Mouse (Mus musculus): Measurements from ENCODE around the gene Il3.

The Il3 gene

DNA sequence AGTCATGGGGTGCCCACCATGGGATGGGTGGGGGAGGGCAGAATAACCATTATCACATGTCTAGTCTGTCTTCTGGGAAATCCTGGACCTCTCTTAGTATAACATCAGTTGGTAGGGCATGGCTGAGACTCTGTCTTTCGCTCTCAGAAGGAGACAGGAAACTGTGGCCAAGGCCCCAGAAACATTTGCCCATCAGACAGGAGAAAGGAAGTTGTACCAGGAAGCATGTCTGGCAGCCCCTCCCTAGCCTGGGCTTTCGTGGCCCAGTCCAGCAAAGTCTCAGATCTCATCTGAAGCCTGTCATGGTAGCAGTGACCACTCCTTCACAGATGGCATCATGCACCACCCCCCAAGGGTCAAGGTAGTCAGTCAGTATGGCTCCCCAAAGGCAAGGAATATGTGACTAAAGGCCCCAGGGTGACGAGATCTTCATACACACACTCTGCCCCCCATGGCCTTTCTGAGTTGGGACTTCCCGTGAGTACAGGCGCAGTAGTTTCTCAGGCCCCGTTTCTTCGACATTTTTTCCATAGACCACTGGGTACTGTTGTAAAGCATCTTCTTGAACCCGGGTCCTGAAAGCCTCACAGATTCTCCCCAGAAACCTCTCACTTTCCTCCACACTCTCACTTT lies 20.9 kb upstream of the Il3 start:
- DNase-seq (ENCODE audit: low spot score in 2 of 2) = no peak

DNA sequence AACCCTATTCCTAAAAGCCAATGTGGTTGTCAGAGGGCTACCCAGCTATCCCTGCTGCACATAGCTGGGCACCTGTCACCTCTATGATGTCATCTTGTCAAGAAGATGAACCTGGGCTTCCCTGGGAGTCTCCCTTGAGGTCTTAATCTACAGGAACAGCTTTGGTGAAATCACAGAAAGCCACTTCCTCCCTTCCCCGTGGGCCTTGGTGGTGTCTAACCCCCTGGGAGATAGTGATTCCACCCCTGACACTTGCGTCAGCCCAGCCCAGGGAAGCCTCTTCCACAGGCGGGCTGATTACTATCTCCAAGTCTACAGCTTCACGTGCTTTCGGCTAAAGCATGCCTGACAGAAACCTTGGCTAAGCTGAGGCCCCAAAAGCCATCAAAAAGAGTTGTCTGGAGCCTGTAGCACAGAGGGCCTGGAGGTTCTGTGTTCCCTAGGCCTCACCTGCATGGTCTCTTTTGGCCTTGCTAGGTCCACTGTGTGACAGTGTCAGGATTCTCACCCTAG lies 4.4 kb upstream of the Il3 start:
- no peak for DNase-seq (ENCODE audit: low spot score in 2 of 2)

- DNase-seq (ENCODE audit: low spot score in 2 of 2) = no peak
These were observed 2.3 kb upstream of the Il3 start for GRCm38 (mm10) chr11:54269191-54269896.

- peak in 1 of 2 experiments; percentile 56 for DNase-seq (ENCODE audit: low spot score in 2 of 2)
These were observed 2.5 kb downstream of the Il3 start for GRCm38 (mm10) chr11:54264542-54264941.

- DNase-seq (ENCODE audit: low spot score in 2 of 2) = no peak
These were observed 3.6 kb downstream of the Il3 start for GRCm38 (mm10) chr11:54263405-54264031.

DNA sequence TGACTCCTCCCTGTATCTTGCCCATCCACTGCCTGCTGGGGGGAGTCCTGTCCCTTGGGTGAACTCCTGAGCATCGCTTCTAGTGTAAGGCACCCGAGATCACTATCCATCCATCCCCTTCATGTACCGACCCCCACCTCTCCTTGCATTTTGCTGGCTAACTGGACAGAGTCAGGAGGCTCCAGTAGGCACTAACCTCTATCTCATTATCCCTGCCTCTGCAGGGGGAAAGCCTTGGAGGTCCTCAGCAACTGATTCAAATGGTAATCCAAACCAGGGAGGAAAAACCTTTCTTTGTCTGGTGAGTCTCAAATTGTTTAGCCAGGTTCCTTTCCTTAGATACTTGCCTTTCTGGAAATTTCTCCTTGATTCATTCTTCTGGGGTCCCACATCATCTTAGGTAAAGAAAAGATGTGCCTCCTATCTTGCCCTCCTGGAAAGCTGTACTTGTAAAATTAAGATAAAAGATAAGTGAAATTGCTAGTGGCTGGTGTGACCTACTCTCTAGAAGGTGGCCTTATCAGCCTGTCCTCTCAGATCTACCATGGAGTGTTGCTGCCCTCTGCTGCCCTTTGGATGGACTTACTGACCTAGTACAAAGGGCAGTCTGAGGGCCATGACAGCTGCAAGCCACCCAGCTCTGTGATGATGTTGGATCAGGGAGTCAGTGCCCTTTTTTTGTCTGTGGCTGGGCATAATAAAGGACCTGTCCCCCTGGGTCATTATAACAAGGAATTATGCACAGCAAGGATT lies 10.3 kb downstream of the Il3 start:
- peak; percentile 48 to 72 for DNase-seq (ENCODE audit: low spot score in 2 of 2)

GRCm38 (mm10) chr11:54254114-54254513 lies 13.0 kb downstream of the Il3 start:
- peak in 1 of 2 experiments; percentile 21 for DNase-seq (ENCODE audit: low spot score in 2 of 2)

DNA sequence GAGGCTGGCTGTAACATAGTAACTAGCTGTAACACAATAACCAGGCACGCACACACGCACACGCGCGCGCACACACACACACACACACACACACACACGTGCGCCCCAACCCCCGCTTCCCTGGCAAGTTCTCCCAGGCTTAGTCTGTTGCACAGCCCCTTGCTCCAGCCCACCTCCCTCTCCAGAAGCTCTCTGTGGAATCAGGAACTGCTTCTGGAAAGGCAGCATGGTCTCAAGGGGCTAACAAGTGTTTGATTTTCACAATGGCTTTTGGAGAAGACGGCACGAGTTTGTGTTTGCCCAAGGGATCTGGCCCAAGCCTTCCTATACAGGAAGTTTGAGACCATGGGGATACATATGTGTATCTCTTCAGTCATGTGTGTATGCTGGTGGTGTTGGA lies 16.5 kb downstream of the Il3 start:
- no peak for DNase-seq (ENCODE audit: low spot score in 2 of 2)

DNA sequence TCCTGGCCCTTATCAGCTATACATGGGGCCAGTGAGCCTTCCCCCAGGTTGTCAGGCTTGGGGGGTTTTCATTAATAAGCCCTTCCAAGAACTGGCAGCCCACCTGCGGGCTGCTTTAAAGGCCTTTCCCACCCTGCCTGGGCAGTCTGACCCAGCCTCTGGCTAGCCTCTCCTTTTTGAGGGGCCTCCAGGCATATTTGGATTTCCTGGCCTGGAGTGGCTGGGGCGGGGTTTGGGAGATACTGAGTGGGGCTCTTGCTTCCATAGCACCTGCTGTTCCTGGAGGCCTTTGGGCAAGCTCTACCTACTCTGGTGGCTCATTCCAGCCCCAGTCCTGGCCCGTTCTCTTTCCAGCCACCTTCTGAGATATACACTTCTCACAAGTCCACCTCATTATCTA lies 17.3 kb downstream of the Il3 start:
- no peak for DNase-seq (ENCODE audit: low spot score in 2 of 2)

DNA sequence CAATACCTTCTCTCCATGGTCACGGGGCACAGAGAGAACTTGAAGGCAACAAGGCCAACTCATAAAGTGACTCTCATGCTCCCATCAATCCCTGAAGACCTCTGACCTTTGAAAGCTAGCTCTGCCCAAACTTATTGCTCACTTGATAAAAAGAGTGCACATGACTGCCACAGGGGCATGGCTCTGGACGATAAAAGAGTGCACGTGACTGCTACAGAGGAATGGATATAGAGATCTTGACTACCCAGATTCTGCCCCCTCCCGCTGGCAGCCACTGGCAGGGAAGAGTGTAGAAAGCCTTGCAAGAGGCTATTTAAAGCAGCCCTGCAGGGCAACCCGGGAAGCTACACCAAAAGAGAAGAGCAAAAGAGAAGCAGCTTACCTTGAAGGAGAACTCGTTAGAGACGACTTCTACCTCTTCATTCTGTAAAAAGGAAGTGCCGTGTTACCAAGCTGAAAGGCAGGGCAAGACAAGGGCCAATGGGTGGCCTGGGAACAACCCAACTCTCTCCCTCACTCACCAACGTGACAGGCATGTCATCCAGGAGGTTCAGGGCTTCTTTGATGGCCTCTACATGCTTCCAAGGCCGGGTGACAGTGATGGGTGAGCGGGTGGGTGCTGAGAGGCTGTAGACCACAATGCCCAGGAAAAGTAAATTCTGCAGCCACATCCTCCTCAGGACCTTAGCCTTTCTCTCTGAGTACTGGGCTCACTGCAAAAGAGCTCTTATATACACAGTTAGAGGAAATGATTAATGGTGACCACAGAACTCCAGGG lies 17.9 kb downstream of the Il3 start, which contains the start of gene Csf2:
Csf2 (minus strand) TSS at position 728 of the 778 bp plus-strand sequence.
- no peak for DNase-seq (ENCODE audit: low spot score in 2 of 2)

- DNase-seq (ENCODE audit: low spot score in 2 of 2) = no peak
These were observed 19.7 kb downstream of the Il3 start for GRCm38 (mm10) chr11:54247251-54247950.

DNA sequence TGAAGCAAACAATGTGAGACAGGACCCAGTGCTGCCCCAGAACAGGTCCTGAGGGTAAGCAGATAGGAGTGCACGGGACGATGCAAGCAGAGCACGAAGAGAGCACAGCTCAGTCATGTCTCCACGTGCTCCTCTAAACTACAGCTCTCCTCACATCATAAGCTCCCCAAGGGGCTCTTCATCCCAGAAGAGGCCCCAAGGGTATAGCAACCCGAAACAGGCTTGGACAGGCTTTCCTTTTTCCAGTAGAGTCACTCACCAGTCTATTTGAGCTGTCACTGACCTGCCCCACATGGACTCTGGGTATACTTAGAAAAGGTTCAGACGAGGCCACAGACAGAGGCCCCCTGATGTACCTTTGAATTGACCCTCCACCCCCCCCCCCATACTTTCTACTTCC lies 22.6 kb downstream of the Il3 start:
- no peak for DNase-seq (ENCODE audit: low spot score in 2 of 2)

GRCm38 (mm10) chr11:54242494-54242893 lies 24.6 kb downstream of the Il3 start:
- no peak for DNase-seq (ENCODE audit: low spot score in 2 of 2)

DNA sequence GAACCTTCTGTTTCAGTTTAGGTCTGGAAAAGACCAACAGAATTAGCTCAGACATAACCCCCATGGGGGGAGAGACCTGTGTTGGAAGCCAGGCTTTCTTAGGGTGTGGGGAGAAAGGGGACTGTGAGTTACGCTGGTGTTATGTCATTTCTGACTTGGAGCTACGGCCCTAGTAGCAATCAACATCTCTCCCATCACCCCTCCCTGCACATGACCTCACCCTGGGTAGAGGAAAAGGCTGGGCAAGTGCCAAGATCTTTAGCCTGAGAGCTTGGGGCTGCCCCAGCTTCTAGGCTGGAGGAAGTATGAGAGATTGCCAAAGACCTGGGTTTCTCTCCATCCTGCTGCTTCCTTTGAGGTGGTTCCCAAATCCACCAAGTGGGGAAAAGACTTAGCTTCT lies 30.1 kb downstream of the Il3 start:
- no peak for DNase-seq (ENCODE audit: low spot score in 2 of 2)

- DNase-seq (ENCODE audit: low spot score in 2 of 2) = no peak
These were observed 39.6 kb downstream of the Il3 start for GRCm38 (mm10) chr11:54227478-54227877.

DNA sequence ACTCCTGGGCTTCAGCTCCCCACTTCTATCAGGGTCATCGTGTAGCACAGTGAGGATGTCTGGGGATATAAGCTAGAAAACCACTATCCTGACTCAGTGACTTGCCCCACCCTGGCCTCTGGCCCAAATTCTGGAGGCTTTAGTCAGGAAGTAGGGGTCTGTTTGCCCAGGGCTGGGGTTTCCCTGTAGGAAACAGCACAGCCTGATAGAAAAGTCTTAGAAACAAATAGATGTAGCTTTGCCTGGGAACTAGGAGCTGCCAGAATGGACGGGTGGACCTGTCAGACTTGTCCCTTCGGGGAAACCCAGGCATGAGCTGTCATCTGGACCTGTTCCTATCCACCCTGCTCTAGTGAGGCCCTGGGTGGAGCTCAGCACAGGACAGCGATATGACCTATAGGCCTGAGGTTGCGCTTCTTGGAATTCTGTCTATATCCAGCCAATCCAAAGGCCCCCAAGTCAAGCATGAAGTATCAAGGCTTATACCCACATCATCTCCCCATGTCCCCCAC lies 42.5 kb downstream of the Il3 start:
- no peak for DNase-seq (ENCODE audit: low spot score in 2 of 2)

GRCm38 (mm10) chr11:54223637-54224474 lies 43.2 kb downstream of the Il3 start:
- DNase-seq (ENCODE audit: low spot score in 2 of 2) = no peak

DNA sequence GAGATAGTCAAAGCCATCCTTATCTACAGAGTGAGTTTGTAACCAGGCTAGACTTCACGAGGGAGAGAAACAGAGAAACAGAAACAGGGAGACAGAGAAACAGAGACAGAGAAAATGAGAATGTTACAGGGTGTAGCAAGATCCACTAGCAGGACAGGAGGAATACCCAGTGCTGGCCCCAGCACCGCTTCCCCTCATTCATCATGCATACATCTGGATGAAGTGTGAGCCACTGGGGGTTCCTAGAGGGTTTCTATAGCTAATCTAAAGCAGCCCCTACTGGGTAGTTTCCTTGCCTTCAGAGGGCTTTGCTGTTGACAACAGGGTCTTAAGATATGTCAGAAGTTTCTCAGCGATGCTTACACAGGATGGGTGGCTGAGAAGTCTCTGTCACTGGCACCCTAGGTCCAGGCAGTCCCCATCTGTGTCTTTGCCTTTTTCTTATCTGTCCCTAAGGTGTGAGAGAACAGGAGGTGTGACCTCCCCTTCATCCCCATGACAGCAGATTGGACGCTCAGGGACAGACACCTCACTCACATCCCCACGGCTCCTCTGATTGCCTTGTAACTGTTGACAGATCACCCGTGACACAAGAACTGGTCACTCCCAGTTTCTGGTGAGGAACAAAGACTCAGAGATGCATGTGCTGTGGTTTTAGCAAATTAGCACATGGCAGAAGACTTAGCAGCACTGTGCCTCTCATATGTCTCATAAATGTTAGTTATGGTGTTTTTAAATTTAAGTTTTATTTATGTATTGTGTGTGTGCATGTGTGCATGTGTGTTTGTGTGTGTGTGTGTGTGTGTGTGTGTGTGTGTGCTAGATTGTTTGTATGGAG lies 47.0 kb downstream of the Il3 start:
- no peak for DNase-seq (ENCODE audit: low spot score in 2 of 2)

DNA sequence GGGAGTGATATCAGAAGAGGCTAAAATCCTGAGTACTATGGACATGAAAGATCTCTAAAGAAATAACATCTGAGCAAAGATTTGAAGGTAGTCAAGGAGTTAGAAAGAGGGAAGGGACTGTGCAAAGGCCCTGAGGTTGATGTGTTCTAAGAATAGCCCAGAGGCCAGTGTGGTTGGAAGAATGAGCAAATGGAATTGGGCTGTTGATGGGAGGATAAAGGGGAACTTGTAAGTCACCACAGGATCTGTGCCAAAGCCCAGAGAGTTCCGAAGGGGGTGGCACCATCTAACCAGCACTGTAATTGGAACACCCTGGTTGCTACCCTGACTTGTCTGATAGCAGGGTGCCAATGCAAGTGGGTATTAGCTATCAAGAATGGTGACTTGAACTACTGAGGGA lies 47.9 kb downstream of the Il3 start:
- DNase-seq (ENCODE audit: low spot score in 2 of 2) = no peak

Measured in cerebellum, postnatal 4 days (tissue).